Mouse (Mus musculus) cortical plate, adult 2 months (tissue): ENCODE measurements around the gene Robo2. TPM values are rescaled to one million over a fixed set of nuclear protein-coding genes. Genes with fewer than 3 reads are reported as not detected.
"Not testable (repeated sequence)": the region's sequence is repeated elsewhere in the genome, so short reads cannot be mapped to it uniquely, and the experiment has no call there.

Source experiments
- H3K27ac ChIP-seq: fragments of 200-500 bp; 2 replicates; pipeline ENCODE4 v1.5.1; 2012; ENCODE audit warnings: low read length, control low read depth, inconsistent platforms; ENCODE audit not compliant: insufficient read depth
- H3K4me1 ChIP-seq: fragments of 200-500 bp; 2 replicates; pipeline ENCODE4 v1.6.1; 2011; ENCODE audit warnings: low read length; ENCODE audit not compliant: control insufficient read depth, insufficient read depth
- H3K4me3 ChIP-seq: fragments of 200-500 bp; 2 replicates; pipeline ENCODE4 v1.5.1; 2011; ENCODE audit warnings: mild to moderate bottlenecking, low read length, control low read depth; ENCODE audit not compliant: insufficient read depth
- CTCF ChIP-seq: fragments of 200-500 bp; IDR thresholded peaks from 2 replicates; pipeline ENCODE4 v1.5.1; 2011; ENCODE audit warnings: mild to moderate bottlenecking, control low read depth, low read length; ENCODE audit not compliant: insufficient read depth; ENCODE audit errors: extremely low read depth
- POLR2A ChIP-seq: fragments of 200-500 bp; IDR thresholded peaks from 2 replicates; pipeline ENCODE4 v1.6.1; 2011; ENCODE audit warnings: mild to moderate bottlenecking, low read length, control low read depth; ENCODE audit not compliant: insufficient read depth; ENCODE audit errors: extremely low read depth
- polyA plus RNA-seq: library from polyadenylated mRNA; depleted of rRNA; stranded (reverse); fragments of >200 nt; gene quantifications from 2 replicates; pipeline ENCODE4 v1.2.3, GENCODE M21; 2012

The Robo2 gene
- polyA plus RNA-seq, 1 experiment, result 54.2 TPM

- H3K4me1 ChIP-seq, result no peaks in the 10 kb centered on the region
- no peak overlapping the region for H3K4me3 ChIP-seq
- TF ChIP-seq CTCF (no peak), POLR2A (no peak)
- no peak overlapping the region for H3K27ac ChIP-seq
Measured at GRCm38 (mm10) chr16:74111101-74111500, 300.5 kb downstream of the Robo2 start.

DNA sequence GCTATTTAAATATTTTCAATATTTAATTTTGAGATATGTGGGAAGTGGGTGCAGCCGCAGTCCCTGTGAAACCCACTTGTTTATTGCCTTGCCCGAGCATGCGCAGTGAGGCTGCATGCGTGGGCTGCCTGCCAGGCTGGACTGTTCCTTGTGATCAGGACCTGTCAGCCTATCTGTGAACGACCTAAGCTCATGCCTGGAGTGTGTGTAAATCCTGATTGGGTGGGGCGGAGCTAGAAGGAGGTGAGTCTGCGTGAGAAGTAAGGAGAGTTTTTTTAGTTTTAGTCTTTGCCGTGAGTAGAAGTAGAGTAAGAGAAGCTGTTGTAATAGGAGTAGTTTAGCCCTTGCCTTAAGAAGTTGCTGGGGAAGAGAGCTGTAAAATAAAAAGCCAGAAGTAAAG is 307.2 kb downstream of the Robo2 start:
- H3K4me1 ChIP-seq, H3K4me3 ChIP-seq: not testable (repeated sequence)

GRCm38 (mm10) chr16:74092997-74093801 is 318.4 kb downstream of the Robo2 start:
- Histone ChIP-seq H3K27ac (no peak overlapping the region), H3K4me3 (no peak overlapping the region), H3K4me1 (no peaks in the 10 kb centered on the region)
- TF ChIP-seq POLR2A, result no peak
- TF ChIP-seq CTCF, result no peak

More for the DNA sequence above, 307.2 kb downstream of the Robo2 start:
- not testable (repeated sequence) for H3K27ac ChIP-seq

DNA sequence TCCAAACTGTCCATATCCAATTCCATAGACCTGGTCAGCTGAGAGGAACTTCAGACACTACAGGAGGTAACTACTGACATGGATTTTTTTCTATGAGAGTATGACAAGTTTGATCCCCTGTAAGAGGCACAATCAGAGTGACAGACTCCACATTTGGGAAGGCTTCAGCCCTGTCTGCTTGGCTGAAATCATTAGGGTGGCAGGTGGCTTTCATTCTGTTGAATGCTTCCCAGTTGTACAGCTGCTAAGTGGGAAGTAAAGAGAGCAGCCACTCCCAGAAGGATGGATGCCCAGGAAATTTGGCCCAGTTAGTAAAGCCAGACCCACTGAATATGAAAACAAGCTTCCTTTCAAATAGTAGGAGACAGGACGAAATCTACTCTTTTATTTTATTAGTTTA is 321.7 kb downstream of the Robo2 start:
- TF ChIP-seq CTCF (no peak), POLR2A (no peak)
- H3K4me1 ChIP-seq, result no peaks in the 10 kb centered on the region
- H3K4me3 ChIP-seq, result no peak overlapping the region
- no peak overlapping the region for H3K27ac ChIP-seq

- Histone ChIP-seq H3K4me3 (no peak overlapping the region), H3K4me1 (no peaks in the 10 kb centered on the region), H3K27ac (no peak overlapping the region)
- TF ChIP-seq CTCF (no peak), POLR2A (no peak)
Measured at GRCm38 (mm10) chr16:74084188-74084587, 327.4 kb downstream of the Robo2 start.

GRCm38 (mm10) chr16:74072671-74073070 is 339.0 kb downstream of the Robo2 start:
- H3K4me1 ChIP-seq, result no peaks in the 10 kb centered on the region; the same call in 1 of the 2 replicates
- H3K27ac ChIP-seq, result no peak overlapping the region
- no peak overlapping the region for H3K4me3 ChIP-seq
- TF ChIP-seq CTCF (no peak), POLR2A (no peak)

DNA sequence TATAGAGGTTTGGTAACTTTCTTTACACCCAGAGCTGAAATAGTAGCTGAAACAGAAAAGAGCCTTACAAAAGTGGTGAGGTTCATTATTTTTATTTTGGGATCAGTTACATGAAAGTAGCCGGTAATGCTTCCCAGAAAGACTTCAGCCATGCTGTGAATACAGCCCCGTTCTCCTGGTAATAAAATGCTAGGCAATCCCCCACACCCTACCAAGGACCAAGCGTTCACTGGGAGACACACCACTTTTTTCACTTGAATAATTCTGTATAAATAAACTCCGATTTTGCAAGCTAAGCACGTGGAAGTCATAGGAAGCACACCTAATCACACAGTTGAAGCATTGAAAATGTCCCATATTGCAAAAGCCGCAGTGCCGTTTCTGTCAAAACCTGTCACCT is 341.0 kb downstream of the Robo2 start:
- Histone ChIP-seq H3K4me1 (no peaks in the 10 kb centered on the region; the same call in 1 of the 2 replicates), H3K4me3 (no peak overlapping the region), H3K27ac (no peak overlapping the region)
- no peak for TF ChIP-seq CTCF
- no peak for TF ChIP-seq POLR2A

- H3K4me3 ChIP-seq, result no peak overlapping the region
- no peak for TF ChIP-seq POLR2A
- no peak for TF ChIP-seq CTCF
- H3K27ac ChIP-seq, result no peak overlapping the region
- H3K4me1 ChIP-seq, result no peaks in the 10 kb centered on the region; the same call in 1 of the 2 replicates
Measured at GRCm38 (mm10) chr16:74065958-74066357, 345.7 kb downstream of the Robo2 start.

GRCm38 (mm10) chr16:74061951-74062350 is 349.7 kb downstream of the Robo2 start:
- TF ChIP-seq POLR2A (no peak), CTCF (no peak)
- H3K4me1 ChIP-seq, result no peaks in the 10 kb centered on the region
- no peak overlapping the region for H3K27ac ChIP-seq
- H3K4me3 ChIP-seq, result no peak overlapping the region

DNA sequence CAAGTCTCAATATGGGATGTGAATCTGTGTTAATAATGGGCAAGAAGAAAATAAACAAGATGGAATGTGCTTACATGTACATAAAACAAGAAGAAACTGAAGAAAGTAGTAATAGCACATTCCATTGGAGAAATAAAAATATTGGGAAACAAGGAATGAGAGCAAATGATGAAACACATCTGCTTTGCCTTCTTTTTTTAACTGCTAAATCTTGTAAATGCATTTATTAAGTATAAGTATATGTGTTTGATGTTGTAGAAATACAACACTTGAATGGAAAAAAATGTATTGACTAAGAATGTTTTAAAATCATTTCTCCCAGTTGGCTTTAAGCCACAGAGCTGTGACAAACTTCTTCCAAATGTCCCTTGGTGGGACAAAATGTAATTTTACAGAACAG is 350.1 kb downstream of the Robo2 start:
- TF ChIP-seq CTCF (no peak), POLR2A (no peak)
- no peak overlapping the region for H3K27ac ChIP-seq
- H3K4me1 ChIP-seq, result no peaks in the 10 kb centered on the region
- H3K4me3 ChIP-seq, result no peak overlapping the region
